ENCODE assay signal across 16 mouse cellular contexts in the genomic region with DNA sequence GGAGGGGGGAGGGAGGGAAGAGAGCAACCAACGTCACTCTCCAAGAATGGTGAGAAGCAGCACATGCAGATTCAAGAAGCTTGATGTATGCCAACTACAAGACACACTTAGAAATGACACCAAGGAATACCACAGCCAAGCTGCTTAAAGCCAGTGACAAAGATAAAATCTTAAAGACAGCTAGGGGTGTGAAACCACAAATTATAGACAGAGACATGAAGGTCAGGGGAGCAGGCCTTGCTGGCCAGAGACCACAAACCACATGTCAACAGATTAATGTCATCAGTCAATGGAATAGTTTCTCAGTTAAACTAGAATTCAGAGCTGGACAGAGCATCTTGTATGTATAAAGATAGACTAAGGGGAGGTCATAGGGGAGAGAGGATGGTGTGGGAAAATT.
"Had no signal": no experiment of that assay in that cellular context is flagged by ENCODE, and none has a peak within 500 bp of the region (broad histone marks: within the 10 kb centered on the region; RNA-seq: fewer than 3 reads in every experiment).

No protein-coding gene starts in this region.

- H3K4me2 ChIP-seq: limb, embryonic 12.5 days; liver, embryonic 13.5 days; midbrain, embryonic 12.5 days; neural tube, embryonic 12.5 days had no signal

- H3K9ac ChIP-seq: limb, embryonic 12.5 days; liver, embryonic 13.5 days; midbrain, embryonic 12.5 days; neural tube, embryonic 12.5 days had no signal

- H3K4me3 ChIP-seq: limb, embryonic 12.5 days; liver, embryonic 13.5 days; midbrain, embryonic 12.5 days; myocyte; neural tube, embryonic 12.5 days had no signal

- H3K9me3 ChIP-seq: limb, embryonic 12.5 days; liver, embryonic 13.5 days; midbrain, embryonic 12.5 days; neural tube, embryonic 12.5 days had no signal

- H3K4me1 ChIP-seq: limb, embryonic 12.5 days; liver, embryonic 13.5 days; neural tube, embryonic 12.5 days had no signal

- H3K27me3 ChIP-seq: limb, embryonic 12.5 days; liver, embryonic 13.5 days; midbrain, embryonic 12.5 days; neural tube, embryonic 12.5 days had no signal

- H3K27ac ChIP-seq: limb, embryonic 12.5 days; liver, embryonic 13.5 days; midbrain, embryonic 12.5 days; neural tube, embryonic 12.5 days had no signal

- DNase-seq: kidney, adult 2 months; kidney, postnatal 25 days; liver; liver, embryonic 13.5 days; lung, postnatal 36 days; retina, postnatal 1 day; right cerebral cortex, postnatal 4 days; spleen, adult 18-20 months; thymus, adult 18-20 months; thymus, postnatal 14 days had no signal

- ATAC-seq: intestine, embryonic 16.5 days; midbrain, embryonic 16.5 days had no signal

- H3K36me3 ChIP-seq: limb, embryonic 12.5 days; liver, embryonic 13.5 days; midbrain, embryonic 12.5 days; neural tube, embryonic 12.5 days had no signal
